Mouse (Mus musculus): ENCODE measurements around the gene Isyna1. TPM values are rescaled to one million over a fixed set of nuclear protein-coding genes. Genes with fewer than 3 reads are reported as not detected.

Gene Isyna1
- total RNA-seq, 1 experiment, result 161 TPM

- no peak for TF ChIP-seq CHD2 (IDR thresholded peaks at IDR 0.05; ENCODE audit: low read depth, low read length)
- TF ChIP-seq ZC3H11A (IDR thresholded peaks at IDR 0.05; ENCODE audit: borderline replicate concordance, low read depth, low read length), result no peak
- no peak for TF ChIP-seq ZNF384 (IDR thresholded peaks at IDR 0.05; ENCODE audit: low read depth, low read length)
- TF ChIP-seq MAFK (IDR thresholded peaks at IDR 0.05; ENCODE audit: insufficient read depth, low read depth, low read length), result no peak
- no peak for TF ChIP-seq HCFC1 (IDR thresholded peaks at IDR 0.05; ENCODE audit: borderline replicate concordance, insufficient read depth, low read length)
- in situ Hi-C loops (cut with MboI; ENCODE audit: low sequenced_read_pairs in 2 of 2, unreplicated experiment in 2 of 2), result no loop called here
- no peak overlapping the region for H3K4me3 ChIP-seq (ENCODE audit: insufficient read depth in 1 of 2, low read depth in 1 of 2, low read length in 2 of 2, poor library complexity in 1 of 2, severe bottlenecking in 1 of 2)
- no peak for DNase-seq (ENCODE audit: low read depth, low spot score)
- no peaks in the 10 kb centered on the region for H3K9me3 ChIP-seq (ENCODE audit: control insufficient read depth, insufficient read depth, low read depth, low read length)
- H3K36me3 ChIP-seq (ENCODE audit: control insufficient read depth, insufficient read depth, low read length, poor library complexity, severe bottlenecking), result no peaks in the 10 kb centered on the region; the same call in 1 of the 2 replicates
- no peak overlapping the region for H3K9ac ChIP-seq (ENCODE audit: insufficient read depth, low read depth, low read length, poor library complexity, severe bottlenecking)
- H3K4me1 ChIP-seq (ENCODE audit: control insufficient read depth in 2 of 2, insufficient read depth in 2 of 2, low read length in 2 of 2, poor library complexity in 1 of 2), result peaks cover 0 to 26% of the 10 kb centered on the region in 2 experiments; a peak in 2 of 4 replicates
- no peak overlapping the region for H3K27ac ChIP-seq (ENCODE audit: insufficient read depth, low read depth, low read length, poor library complexity, severe bottlenecking)
Measured at GRCm38 (mm10) chr8:70561809-70562535, 32.2 kb upstream of the Isyna1 start.

- Histone ChIP-seq H3K27ac (ENCODE audit: insufficient read depth, low read depth, low read length, poor library complexity, severe bottlenecking) (no peak overlapping the region), H3K4me1 (ENCODE audit: control insufficient read depth in 2 of 2, insufficient read depth in 2 of 2, low read length in 2 of 2, poor library complexity in 1 of 2) (peaks cover 0 to 26% of the 10 kb centered on the region in 2 experiments; a peak in 2 of 4 replicates)
- in situ Hi-C loops (cut with MboI; ENCODE audit: low sequenced_read_pairs in 2 of 2, unreplicated experiment in 2 of 2), result no loop called here
Measured at GRCm38 (mm10) chr8:70562802-70563201, 31.4 kb upstream of the Isyna1 start.

GRCm38 (mm10) chr8:70563763-70564387, 30.3 kb upstream of the Isyna1 start:
- no peak overlapping the region for H3K9ac ChIP-seq (ENCODE audit: insufficient read depth, low read depth, low read length, poor library complexity, severe bottlenecking)
- no peak overlapping the region for H3K27ac ChIP-seq (ENCODE audit: insufficient read depth, low read depth, low read length, poor library complexity, severe bottlenecking)
- DNase-seq (ENCODE audit: low read depth, low spot score), result no peak
- H3K4me3 ChIP-seq (ENCODE audit: insufficient read depth in 1 of 2, low read depth in 1 of 2, low read length in 2 of 2, poor library complexity in 1 of 2, severe bottlenecking in 1 of 2), result no peak overlapping the region
- H3K36me3 ChIP-seq (ENCODE audit: control insufficient read depth, insufficient read depth, low read length, poor library complexity, severe bottlenecking), result no peaks in the 10 kb centered on the region; the same call in 1 of the 2 replicates
- peaks cover 0 to 22% of the 10 kb centered on the region in 2 experiments; a peak in 2 of 4 replicates for H3K4me1 ChIP-seq (ENCODE audit: control insufficient read depth in 2 of 2, insufficient read depth in 2 of 2, low read length in 2 of 2, poor library complexity in 1 of 2)
- in situ Hi-C loops (cut with MboI; ENCODE audit: low sequenced_read_pairs in 2 of 2, unreplicated experiment in 2 of 2), result no loop called here
- H3K9me3 ChIP-seq (ENCODE audit: control insufficient read depth, insufficient read depth, low read depth, low read length), result no peaks in the 10 kb centered on the region
- TF ChIP-seq HCFC1 (IDR thresholded peaks at IDR 0.05; ENCODE audit: borderline replicate concordance, insufficient read depth, low read length) (no peak), MAFK (IDR thresholded peaks at IDR 0.05; ENCODE audit: insufficient read depth, low read depth, low read length) (no peak), ZC3H11A (IDR thresholded peaks at IDR 0.05; ENCODE audit: borderline replicate concordance, low read depth, low read length) (no peak), CHD2 (IDR thresholded peaks at IDR 0.05; ENCODE audit: low read depth, low read length) (no peak), ZNF384 (IDR thresholded peaks at IDR 0.05; ENCODE audit: low read depth, low read length) (no peak)

More at GRCm38 (mm10) chr8:70562802-70563201, 31.4 kb upstream of the Isyna1 start:
- DNase-seq (ENCODE audit: low read depth, low spot score), result no peak
- no peak overlapping the region for H3K9ac ChIP-seq (ENCODE audit: insufficient read depth, low read depth, low read length, poor library complexity, severe bottlenecking)
- H3K36me3 ChIP-seq (ENCODE audit: control insufficient read depth, insufficient read depth, low read length, poor library complexity, severe bottlenecking), result no peaks in the 10 kb centered on the region; the same call in 1 of the 2 replicates
- H3K4me3 ChIP-seq (ENCODE audit: insufficient read depth in 1 of 2, low read depth in 1 of 2, low read length in 2 of 2, poor library complexity in 1 of 2, severe bottlenecking in 1 of 2), result no peak overlapping the region
- TF ChIP-seq ZNF384 (IDR thresholded peaks at IDR 0.05; ENCODE audit: low read depth, low read length) (no peak), HCFC1 (IDR thresholded peaks at IDR 0.05; ENCODE audit: borderline replicate concordance, insufficient read depth, low read length) (no peak), MAFK (IDR thresholded peaks at IDR 0.05; ENCODE audit: insufficient read depth, low read depth, low read length) (no peak), CHD2 (IDR thresholded peaks at IDR 0.05; ENCODE audit: low read depth, low read length) (no peak), ZC3H11A (IDR thresholded peaks at IDR 0.05; ENCODE audit: borderline replicate concordance, low read depth, low read length) (no peak)
- no peaks in the 10 kb centered on the region for H3K9me3 ChIP-seq (ENCODE audit: control insufficient read depth, insufficient read depth, low read depth, low read length)

GRCm38 (mm10) chr8:70564696-70565235, 29.4 kb upstream of the Isyna1 start:
- Histone ChIP-seq H3K9me3 (ENCODE audit: control insufficient read depth, insufficient read depth, low read depth, low read length) (no peaks in the 10 kb centered on the region), H3K4me1 (ENCODE audit: control insufficient read depth in 2 of 2, insufficient read depth in 2 of 2, low read length in 2 of 2, poor library complexity in 1 of 2) (peaks cover 0 to 22% of the 10 kb centered on the region in 2 experiments; a peak in 2 of 4 replicates), H3K27ac (ENCODE audit: insufficient read depth, low read depth, low read length, poor library complexity, severe bottlenecking) (no peak overlapping the region), H3K36me3 (ENCODE audit: control insufficient read depth, insufficient read depth, low read length, poor library complexity, severe bottlenecking) (no peaks in the 10 kb centered on the region; the same call in 1 of the 2 replicates), H3K9ac (ENCODE audit: insufficient read depth, low read depth, low read length, poor library complexity, severe bottlenecking) (no peak overlapping the region), H3K4me3 (ENCODE audit: insufficient read depth in 1 of 2, low read depth in 1 of 2, low read length in 2 of 2, poor library complexity in 1 of 2, severe bottlenecking in 1 of 2) (no peak overlapping the region)
- in situ Hi-C loops (cut with MboI; ENCODE audit: low sequenced_read_pairs in 2 of 2, unreplicated experiment in 2 of 2), result no loop called here
- no peak for DNase-seq (ENCODE audit: low read depth, low spot score)
- TF ChIP-seq HCFC1 (IDR thresholded peaks at IDR 0.05; ENCODE audit: borderline replicate concordance, insufficient read depth, low read length) (no peak), ZC3H11A (IDR thresholded peaks at IDR 0.05; ENCODE audit: borderline replicate concordance, low read depth, low read length) (no peak), CHD2 (IDR thresholded peaks at IDR 0.05; ENCODE audit: low read depth, low read length) (no peak), ZNF384 (IDR thresholded peaks at IDR 0.05; ENCODE audit: low read depth, low read length) (no peak), MAFK (IDR thresholded peaks at IDR 0.05; ENCODE audit: insufficient read depth, low read depth, low read length) (no peak)
